Mouse (Mus musculus) myocyte (in vitro differentiated cells): ENCODE results near the gene Slc25a28.

ENCODE experiments used
- CEBPB ChIP-seq: IDR thresholded peaks from 2 replicates; pipeline ENCODE4 v1.6.1; 2011; ENCODE audit warnings: mild to moderate bottlenecking, moderate library complexity; ENCODE audit not compliant: poor library complexity, insufficient read depth, severe bottlenecking
- E2F4 ChIP-seq: IDR thresholded peaks from one replicate; pipeline ENCODE4 v1.6.1; 2011; ENCODE audit warnings: mild to moderate bottlenecking, control low read depth, moderate library complexity; ENCODE audit not compliant: insufficient read depth
- MAX ChIP-seq: IDR thresholded peaks from one replicate; pipeline ENCODE4 v1.6.1; 2011; ENCODE audit warnings: low read depth, mild to moderate bottlenecking, control low read depth
- MYOD1 ChIP-seq, 3 experiments: IDR thresholded peaks; one replicate each; pipeline ENCODE4 v1.6.1; 2011; ENCODE audit warnings: control low read depth in 2 of 3, low read depth in 2 of 3, mild to moderate bottlenecking in 2 of 3, moderate library complexity in 1 of 3; ENCODE audit not compliant: insufficient read length in 2 of 3, control insufficient read depth in 1 of 3
- MYOG ChIP-seq, 3 experiments: IDR thresholded peaks; one replicate each; pipeline ENCODE4 v1.6.1; 2011; ENCODE audit warnings: control low read depth in 2 of 3, low read depth in 2 of 3, mild to moderate bottlenecking in 2 of 3; ENCODE audit not compliant: insufficient read length in 2 of 3, control insufficient read depth in 1 of 3, insufficient read depth in 1 of 3
- POLR2A ChIP-seq: IDR thresholded peaks from one replicate; pipeline ENCODE4 v1.6.1; 2011; ENCODE audit warnings: low read depth, mild to moderate bottlenecking, control low read depth, moderate library complexity; ENCODE audit not compliant: insufficient read length
- POLR2AphosphoS2 ChIP-seq: IDR thresholded peaks from one replicate; pipeline ENCODE4 v1.6.1; 2011; ENCODE audit warnings: low read depth, control low read depth; ENCODE audit not compliant: insufficient read length
- REST ChIP-seq: IDR thresholded peaks from one replicate; pipeline ENCODE4 v1.6.1; 2011; ENCODE audit warnings: mild to moderate bottlenecking, control low read depth, moderate library complexity; ENCODE audit not compliant: insufficient read depth, insufficient read length
- SRF ChIP-seq: IDR thresholded peaks from one replicate; pipeline ENCODE4 v1.6.1; 2011; ENCODE audit warnings: low read depth; ENCODE audit not compliant: control insufficient read depth, insufficient read length
- TCF12 ChIP-seq: IDR thresholded peaks from one replicate; pipeline ENCODE4 v1.6.1; 2011; ENCODE audit warnings: mild to moderate bottlenecking, control low read depth; ENCODE audit not compliant: poor library complexity, insufficient read depth, severe bottlenecking
- TCF3 ChIP-seq: IDR thresholded peaks from one replicate; pipeline ENCODE4 v1.6.1; 2011; ENCODE audit warnings: low read depth, control low read depth; ENCODE audit not compliant: insufficient read length
- USF1 ChIP-seq: IDR thresholded peaks from one replicate; pipeline ENCODE4 v1.6.1; 2011; ENCODE audit warnings: low read depth, mild to moderate bottlenecking, control low read depth, moderate library complexity

DNA sequence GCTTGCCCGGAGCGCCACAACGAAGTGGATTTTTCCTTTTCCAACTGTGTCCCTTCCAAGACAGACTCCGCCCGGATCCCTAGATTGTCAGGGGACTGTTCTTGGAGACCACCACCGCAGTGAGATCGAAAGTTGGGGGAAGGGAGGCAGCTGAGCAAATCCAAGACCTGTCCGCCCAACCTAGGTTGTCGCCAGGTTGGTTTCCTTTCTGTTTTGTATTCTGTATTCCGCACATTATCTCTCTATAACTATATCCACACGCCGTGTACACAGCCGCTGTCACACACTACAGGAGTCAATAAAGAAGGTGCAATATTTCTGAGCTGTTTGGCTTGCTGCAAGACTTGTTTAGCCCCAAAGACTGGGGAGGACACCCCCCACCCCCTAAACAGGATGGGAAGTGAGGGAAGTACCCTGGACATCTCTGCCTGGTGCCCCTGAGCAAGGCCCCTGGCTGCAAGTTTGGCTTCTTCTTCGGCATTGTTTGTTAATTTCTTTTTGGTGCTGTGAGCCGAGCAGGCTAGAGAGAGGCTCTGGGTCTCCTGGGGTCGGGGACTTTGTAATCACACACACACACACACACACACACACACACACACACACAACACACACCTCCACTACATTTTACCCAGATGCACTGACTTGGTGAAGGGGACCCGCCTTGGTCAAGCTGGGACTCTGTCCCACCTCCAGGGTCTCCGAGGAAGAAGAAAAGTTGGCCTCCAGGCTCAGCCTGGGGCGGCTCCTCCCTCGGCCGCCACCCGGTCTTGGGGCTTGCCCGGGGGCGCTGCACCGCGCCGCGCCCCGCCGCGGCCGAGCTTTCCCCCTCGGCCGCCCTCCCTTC, 58.9 kb downstream of the Slc25a28 start:
- TF ChIP-seq POLR2AphosphoS2, result no peak
- no peak for TF ChIP-seq TCF12
- TF ChIP-seq POLR2A, result no peak
- no peak for TF ChIP-seq SRF
- TF ChIP-seq MYOG (IDR thresholded peaks at IDR 0.05; ENCODE audit: control insufficient read depth in 1 of 3, insufficient read depth in 1 of 3, insufficient read length in 2 of 3, low read depth in 2 of 3), result no peak
- no peak for TF ChIP-seq CEBPB
- TF ChIP-seq MYOD1 (IDR thresholded peaks at IDR 0.05; ENCODE audit: control insufficient read depth in 1 of 3, insufficient read length in 2 of 3, low read depth in 2 of 3), result no peak
- no peak for TF ChIP-seq USF1
- TF ChIP-seq MAX, result no peak
- TF ChIP-seq TCF3, result no peak
- no peak for TF ChIP-seq REST
- TF ChIP-seq E2F4, result no peak
